Mouse (Mus musculus) liver, adult 2 months (tissue): ENCODE measurements at regions not wholly inside any gene's neighbourhood (a gene's known extent, or its start where the extent isn't known, plus 50 kb on each side); places are given as distances from the start of the nearest gene placed in this dataset.
A peak's percentile ranks its signal among the peaks of the same experiment; 100 is the strongest.

Experiments used
- DNase-seq: peaks from one replicate; pipeline ENCODE4 v3.0.0-alpha.2; 2011; ENCODE audit warnings: low read depth, low spot score; ENCODE audit errors: extremely low read depth
- H3K27ac ChIP-seq: fragments of 200-500 bp; replicated peaks from 2 replicates; pipeline ENCODE4 v1.5.1; 2012; ENCODE audit warnings: low read depth, mild to moderate bottlenecking, control low read depth, inconsistent platforms, low read length; ENCODE audit not compliant: insufficient read depth
- H3K27me3 ChIP-seq: fragments of 200-500 bp; 2 replicates; pipeline ENCODE4 v1.6.1; 2012; ENCODE audit warnings: mild to moderate bottlenecking, moderate library complexity, low read length, inconsistent platforms; ENCODE audit not compliant: control insufficient read depth, insufficient read depth
- H3K36me3 ChIP-seq: fragments of 200-500 bp; 2 replicates; pipeline ENCODE4 v1.6.1; 2012; ENCODE audit warnings: low read length, inconsistent platforms; ENCODE audit not compliant: control insufficient read depth, insufficient read depth
- H3K4me1 ChIP-seq: fragments of 200-500 bp; 2 replicates; pipeline ENCODE4 v1.6.1; 2011; ENCODE audit warnings: low read length; ENCODE audit not compliant: control insufficient read depth, insufficient read depth
- H3K4me3 ChIP-seq: fragments of 200-500 bp; 2 replicates; pipeline ENCODE4 v1.5.1; 2011; ENCODE audit warnings: low read depth, mild to moderate bottlenecking, control low read depth, low read length, moderate library complexity; ENCODE audit not compliant: insufficient read depth
- H3K79me2 ChIP-seq: fragments of 200-500 bp; 2 replicates; pipeline ENCODE4 v1.6.1; 2012; ENCODE audit warnings: inconsistent platforms, mild to moderate bottlenecking, low read length, moderate library complexity; ENCODE audit not compliant: control insufficient read depth, insufficient read depth
- H3K9ac ChIP-seq: fragments of 200-500 bp; 2 replicates; pipeline ENCODE4 v1.6.1; 2012; ENCODE audit warnings: low read depth, mild to moderate bottlenecking, control low read depth, inconsistent platforms, low read length
- CTCF ChIP-seq: fragments of 200-500 bp; IDR thresholded peaks from 2 replicates; pipeline ENCODE4 v1.5.1; 2011; ENCODE audit warnings: low read depth, low read length, control low read depth
- POLR2A ChIP-seq: fragments of 200-500 bp; IDR thresholded peaks from 2 replicates; pipeline ENCODE4 v1.6.1; 2011; ENCODE audit warnings: low read length, control low read depth; ENCODE audit not compliant: insufficient read depth; ENCODE audit errors: extremely low read depth
- WGBS: fragments of 180-500 bp; shearing (Covaris S2); methylation state at CpG from one replicate; pipeline ENCODE4 v1.1.7; 2018; 5-methylcytosine and 5-hydroxymethylcytosine counted together

DNA sequence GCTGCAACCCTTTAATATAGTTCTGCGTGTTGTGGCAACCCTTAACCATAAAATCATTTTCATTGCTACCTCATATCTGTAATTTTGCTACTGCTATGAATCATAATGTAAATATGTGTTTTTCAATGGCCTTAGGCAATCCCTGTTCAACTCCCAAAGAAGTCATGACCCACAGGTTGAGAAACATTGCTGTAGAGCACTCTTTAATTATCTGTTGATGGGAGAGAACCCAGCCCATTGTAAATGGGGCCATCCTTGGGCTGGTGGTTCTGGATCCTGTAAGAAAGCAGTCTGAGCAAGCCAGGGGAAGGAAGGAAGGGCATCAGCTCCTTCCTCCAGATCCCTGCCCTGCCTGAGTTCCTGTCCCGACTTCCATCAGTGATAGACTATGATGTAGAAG is 148.6 kb downstream of the Rybp start:
- Histone ChIP-seq H3K4me3 (no peak overlapping the region), H3K9ac (no peak overlapping the region), H3K27me3 (0 out of 2 replicates have a peak, but pooled peaks cover 2% of the 10 kb centered on the region), H3K79me2 (no peaks in the 10 kb centered on the region), H3K4me1 (peaks cover 4% of the 10 kb centered on the region), H3K27ac (no peak overlapping the region), H3K36me3 (no peaks in the 10 kb centered on the region)
- 90% methylated on average over 2 of the region's 2 CpGs for whole genome bisulfite sequencing
- no peak for DNase-seq
- TF ChIP-seq CTCF (no peak), POLR2A (no peak)

DNA sequence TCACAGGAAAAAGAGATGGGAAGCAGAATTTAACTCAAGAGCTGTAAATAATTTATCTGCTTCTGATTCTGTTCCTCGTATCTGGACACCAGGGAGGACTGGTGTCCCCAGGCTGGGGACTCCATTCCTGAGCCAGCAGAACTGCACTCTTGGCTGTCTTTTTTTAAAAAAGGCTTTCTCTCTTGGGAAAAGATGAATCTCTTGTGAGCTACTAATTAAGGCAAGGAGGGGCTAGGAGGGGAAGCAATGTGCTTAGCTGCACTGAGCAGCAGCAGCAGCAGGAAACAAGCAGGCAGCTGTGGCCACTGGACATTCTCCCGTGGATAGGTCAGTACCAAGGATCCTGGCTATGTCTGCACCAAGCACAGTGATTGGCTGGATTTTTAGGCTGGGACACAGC is 152.1 kb downstream of the Rybp start:
- no peaks in the 10 kb centered on the region for H3K4me1 ChIP-seq
- no peaks in the 10 kb centered on the region for H3K36me3 ChIP-seq
- TF ChIP-seq POLR2A (no peak), CTCF (no peak)
- H3K27me3 ChIP-seq, result 0 out of 2 replicates have a peak, but pooled peaks cover 2% of the 10 kb centered on the region
- no peak overlapping the region for H3K4me3 ChIP-seq
- 48% methylated on average over 2 of the region's 2 CpGs for WGBS
- DNase-seq, result no peak
- H3K79me2 ChIP-seq, result no peaks in the 10 kb centered on the region
- no peak overlapping the region for H3K27ac ChIP-seq
- H3K9ac ChIP-seq, result no peak overlapping the region

DNA sequence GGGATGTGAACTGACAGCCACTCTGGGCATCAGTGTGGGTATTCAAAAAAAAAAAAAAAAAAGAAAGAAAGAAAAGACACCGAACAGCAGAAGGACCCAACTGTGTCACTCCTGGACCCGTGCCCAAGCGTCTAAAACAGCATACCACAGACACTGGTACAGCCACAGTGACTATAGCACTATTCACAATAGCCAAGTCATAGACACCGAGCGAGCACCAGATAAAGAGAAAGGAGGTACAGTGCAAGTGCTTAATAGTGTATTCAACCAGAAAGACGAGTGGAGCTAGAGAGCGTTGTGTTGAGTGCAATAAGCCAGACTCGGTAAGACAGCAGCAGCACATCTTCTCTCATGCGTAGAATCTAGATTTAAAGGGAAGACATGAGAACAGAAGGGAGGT is 153.3 kb downstream of the Rybp start:
- Histone ChIP-seq H3K4me3 (no peak overlapping the region), H3K9ac (no peak overlapping the region), H3K27me3 (0 out of 2 replicates have a peak, but pooled peaks cover 2% of the 10 kb centered on the region), H3K36me3 (no peaks in the 10 kb centered on the region), H3K79me2 (no peaks in the 10 kb centered on the region), H3K4me1 (no peaks in the 10 kb centered on the region), H3K27ac (no peak overlapping the region)
- TF ChIP-seq POLR2A (no peak), CTCF (no peak)
- no peak for DNase-seq
- WGBS, result 96% methylated on average over 9 of the region's 9 CpGs

DNA sequence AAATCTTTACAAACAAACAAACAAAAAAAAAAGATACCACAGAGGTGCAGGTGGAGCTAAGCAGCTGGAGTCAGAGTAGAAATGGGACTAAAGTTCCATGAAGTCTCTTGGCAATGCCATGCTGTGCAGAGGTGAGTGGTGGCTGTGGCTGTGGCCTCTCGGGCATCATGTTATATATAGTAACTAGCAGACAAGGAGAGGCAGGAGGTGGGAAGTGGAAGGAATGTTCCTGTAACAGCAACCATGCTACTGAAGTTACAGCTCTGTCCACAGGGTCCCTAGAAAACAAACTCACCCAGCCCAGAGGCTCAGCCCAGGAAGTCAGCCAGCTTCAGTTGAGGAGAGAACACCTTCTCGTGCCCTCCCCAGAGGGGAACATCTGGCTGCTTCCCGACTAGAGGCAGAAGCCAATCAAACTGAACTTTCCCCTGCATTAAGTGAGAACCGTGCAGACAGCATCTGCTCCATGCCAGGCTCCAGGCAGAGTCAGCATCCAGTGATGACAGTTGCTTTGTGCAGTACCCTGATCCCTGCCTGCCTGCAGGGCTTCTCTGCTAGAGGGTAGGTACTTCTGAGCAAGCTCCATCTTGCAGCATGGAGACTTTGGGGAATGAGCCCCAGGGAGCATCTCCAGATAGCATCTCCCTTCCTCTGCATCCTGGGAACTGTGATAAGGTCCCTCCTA is 154.2 kb downstream of the Rybp start:
- WGBS, result 53% methylated on average over 4 of the region's 4 CpGs
- 0 out of 2 replicates have a peak, but pooled peaks cover 2% of the 10 kb centered on the region for H3K27me3 ChIP-seq
- no peak overlapping the region for H3K4me3 ChIP-seq
- no peak overlapping the region for H3K27ac ChIP-seq
- H3K4me1 ChIP-seq, result no peaks in the 10 kb centered on the region
- no peak overlapping the region for H3K9ac ChIP-seq
- no peak for DNase-seq
- no peaks in the 10 kb centered on the region for H3K36me3 ChIP-seq
- TF ChIP-seq POLR2A (no peak), CTCF (no peak)
- no peaks in the 10 kb centered on the region for H3K79me2 ChIP-seq

DNA sequence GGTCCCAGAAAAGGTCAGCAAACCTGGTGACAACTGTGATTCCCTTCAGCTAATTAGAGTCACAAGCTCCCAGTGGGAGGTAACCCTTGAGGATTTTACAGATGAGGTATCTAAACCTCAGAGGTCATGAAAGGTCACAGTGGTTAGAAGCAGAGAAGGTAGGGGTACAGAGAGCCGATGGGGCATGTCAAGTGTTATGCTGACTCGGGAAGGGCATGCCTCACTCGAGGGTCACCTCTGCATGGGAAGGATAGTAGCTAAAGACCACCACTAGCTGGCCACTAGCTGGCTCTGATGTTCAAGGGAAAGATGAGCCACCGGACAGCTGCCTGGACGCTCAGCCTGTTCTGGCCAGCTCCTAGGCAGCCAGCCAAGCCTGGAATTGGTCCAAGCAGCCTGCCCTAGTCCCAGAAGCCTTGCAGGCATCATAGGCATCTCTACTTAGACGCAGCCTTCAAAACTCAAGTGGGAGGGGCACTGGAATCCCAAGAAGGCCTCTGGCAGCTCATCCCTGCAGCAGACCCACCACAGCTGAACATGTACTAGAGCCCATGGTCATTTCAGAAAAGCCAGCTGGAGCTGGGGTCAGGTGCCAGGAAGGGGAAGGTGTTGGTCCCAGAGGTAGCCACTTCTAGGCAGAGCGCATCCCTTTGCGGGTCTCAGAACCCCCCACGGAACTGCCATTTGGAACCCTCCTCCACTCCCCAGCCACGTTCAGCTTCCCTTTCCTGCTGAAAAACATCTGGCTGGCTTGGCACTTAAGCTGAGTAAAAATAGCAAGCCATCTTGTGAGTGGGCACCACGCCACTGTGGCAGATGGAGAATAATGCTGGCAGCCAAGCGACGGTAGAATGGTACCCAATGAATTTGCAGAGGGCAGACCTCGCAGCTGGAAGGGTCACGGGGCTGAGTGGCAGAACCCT is 159.8 kb downstream of the Rybp start:
- no peak overlapping the region for H3K4me3 ChIP-seq
- peak; percentile 54 for DNase-seq
- H3K9ac ChIP-seq, result no peak overlapping the region
- H3K79me2 ChIP-seq, result no peaks in the 10 kb centered on the region
- H3K27me3 ChIP-seq, result no peaks in the 10 kb centered on the region
- no peaks in the 10 kb centered on the region for H3K4me1 ChIP-seq
- H3K27ac ChIP-seq, result no peak overlapping the region
- H3K36me3 ChIP-seq, result no peaks in the 10 kb centered on the region
- WGBS, result 53% methylated on average over 15 of the region's 15 CpGs
- TF ChIP-seq CTCF (peak; percentile 40), POLR2A (no peak)

DNA sequence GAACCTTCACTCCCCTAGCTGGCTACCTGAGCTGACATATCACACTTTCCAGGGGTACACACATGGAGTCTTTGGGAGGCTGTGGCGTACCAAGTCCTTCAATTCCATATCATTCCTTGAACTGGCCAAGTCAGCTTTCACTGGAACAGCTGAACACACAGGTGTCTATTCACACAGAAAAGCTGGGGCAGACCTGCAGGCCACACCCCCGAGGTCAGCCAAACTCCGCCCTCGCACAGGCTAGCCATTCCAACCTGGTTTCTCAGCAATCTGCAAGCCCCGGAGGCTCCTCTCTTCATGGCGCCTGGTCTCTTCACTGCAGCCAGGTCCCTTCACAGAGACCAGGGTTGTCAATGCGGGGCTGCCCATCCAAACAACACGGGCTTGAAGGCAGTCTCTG is 160.5 kb downstream of the Rybp start:
- H3K36me3 ChIP-seq, result no peaks in the 10 kb centered on the region
- H3K27me3 ChIP-seq, result no peaks in the 10 kb centered on the region
- WGBS, result 54% methylated on average over 8 of the region's 8 CpGs
- H3K79me2 ChIP-seq, result no peaks in the 10 kb centered on the region
- TF ChIP-seq POLR2A (no peak), CTCF (no peak)
- no peak for DNase-seq
- H3K9ac ChIP-seq, result no peak overlapping the region
- no peak overlapping the region for H3K4me3 ChIP-seq
- no peaks in the 10 kb centered on the region for H3K4me1 ChIP-seq
- no peak overlapping the region for H3K27ac ChIP-seq
